Mouse (Mus musculus): Measurements from ENCODE around the gene AU018091.
"Not testable (repeated sequence)": the region's sequence is repeated elsewhere in the genome, so short reads cannot be mapped to it uniquely, and the experiment has no call there.

The AU018091 gene

DNA sequence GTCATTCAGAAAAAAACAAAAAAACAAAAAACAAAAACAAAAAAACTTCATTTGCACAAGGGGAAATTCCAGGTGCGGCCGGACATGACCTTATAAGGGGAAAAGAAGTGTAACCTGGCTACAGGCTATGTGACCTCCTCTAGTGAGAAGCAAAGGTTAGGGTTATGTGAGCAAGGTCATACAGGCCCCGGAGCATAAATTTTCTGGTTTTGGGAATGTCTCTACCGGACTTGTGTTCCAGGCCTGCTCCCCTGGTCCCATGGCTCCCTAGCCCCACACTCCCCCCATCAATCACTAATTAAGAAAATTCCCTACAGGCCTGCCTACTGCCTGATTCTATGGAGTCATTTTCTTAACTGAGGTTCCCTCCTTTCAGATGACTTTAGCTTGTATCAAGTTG, 2.7 kb downstream of the AU018091 start:
- no peak for DNase-seq (ENCODE audit: low read depth)

DNA sequence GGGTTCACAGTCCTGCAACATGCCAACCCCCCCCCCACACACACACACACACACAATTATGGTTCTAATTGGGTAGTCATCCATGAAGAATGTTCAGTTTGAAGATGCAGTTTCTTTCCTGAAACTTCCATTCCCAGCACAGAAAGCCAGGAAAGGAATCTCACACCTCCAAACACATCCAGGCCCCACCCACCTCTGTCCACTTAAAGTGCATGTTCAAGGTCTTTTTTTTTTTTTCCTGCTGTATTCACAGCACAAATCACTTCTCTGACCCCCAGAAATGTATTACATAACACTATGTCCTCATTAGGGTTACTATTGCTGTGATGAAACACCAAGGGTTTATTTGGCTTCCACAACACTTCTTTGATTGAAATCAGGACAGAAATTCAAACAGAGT, 4.0 kb downstream of the AU018091 start:
- DNase-seq (ENCODE audit: low read depth), result no peak

DNA sequence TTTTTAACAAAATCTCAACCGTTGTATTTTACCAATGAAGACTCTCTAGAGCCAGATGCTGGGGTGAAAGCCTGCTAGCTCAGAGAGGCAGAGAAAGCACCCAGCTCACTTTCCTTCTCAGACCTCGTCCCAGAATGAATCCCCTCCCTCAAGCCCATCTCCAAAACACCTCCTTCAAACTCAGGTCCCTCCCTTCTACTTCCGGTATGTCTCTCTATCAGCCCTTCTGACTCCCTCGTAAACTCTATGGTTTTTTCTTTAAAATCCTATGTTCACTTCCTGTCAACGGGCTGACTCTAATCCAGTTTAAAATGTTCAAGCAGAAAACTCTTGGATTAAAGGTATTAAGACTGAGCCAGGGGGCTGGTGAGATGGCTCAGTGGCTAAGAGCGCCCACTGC, 4.6 kb downstream of the AU018091 start:
- DNase-seq (ENCODE audit: low read depth), result no peak

DNA sequence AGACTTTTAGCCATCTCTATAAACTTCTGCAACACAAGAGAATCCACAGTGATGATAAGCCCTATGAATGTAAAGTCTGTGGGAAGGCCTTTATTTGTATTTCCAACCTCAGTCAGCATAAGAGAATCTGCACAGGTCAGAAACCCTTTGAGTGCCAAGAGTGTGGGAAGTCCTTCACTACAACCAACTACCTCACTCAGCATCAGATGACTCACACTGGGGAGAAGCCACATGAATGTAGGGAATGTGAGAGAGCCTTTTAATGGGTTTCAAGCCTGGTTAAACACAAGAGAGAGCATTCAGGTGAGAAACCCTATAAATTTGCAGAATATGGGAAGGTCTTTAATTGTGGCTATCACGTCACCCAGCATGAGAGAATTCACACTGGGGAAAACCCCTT, 18.6 kb downstream of the AU018091 start:
- DNase-seq (ENCODE audit: low read depth), result no peak

DNA sequence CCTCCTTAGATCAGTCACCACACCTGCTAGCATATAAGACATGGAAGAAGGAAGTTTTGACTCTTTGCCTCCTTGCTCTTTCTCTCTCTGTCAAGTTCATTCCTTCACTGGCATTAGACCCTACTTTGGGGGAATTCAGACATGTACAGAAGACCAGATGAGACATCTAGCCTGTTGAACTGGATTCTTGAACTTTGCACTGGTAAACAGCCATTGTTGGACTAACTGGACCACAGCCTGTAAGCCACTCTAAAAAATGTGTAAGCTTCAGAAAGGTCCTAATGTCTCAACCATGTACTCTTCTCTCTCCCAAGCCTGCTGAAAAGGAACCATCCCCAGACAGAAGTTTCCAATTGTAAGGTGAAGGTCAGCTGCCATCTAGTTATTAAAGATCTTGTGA, 22.9 kb downstream of the AU018091 start:
- DNase-seq (ENCODE audit: low read depth), result no peak

DNA sequence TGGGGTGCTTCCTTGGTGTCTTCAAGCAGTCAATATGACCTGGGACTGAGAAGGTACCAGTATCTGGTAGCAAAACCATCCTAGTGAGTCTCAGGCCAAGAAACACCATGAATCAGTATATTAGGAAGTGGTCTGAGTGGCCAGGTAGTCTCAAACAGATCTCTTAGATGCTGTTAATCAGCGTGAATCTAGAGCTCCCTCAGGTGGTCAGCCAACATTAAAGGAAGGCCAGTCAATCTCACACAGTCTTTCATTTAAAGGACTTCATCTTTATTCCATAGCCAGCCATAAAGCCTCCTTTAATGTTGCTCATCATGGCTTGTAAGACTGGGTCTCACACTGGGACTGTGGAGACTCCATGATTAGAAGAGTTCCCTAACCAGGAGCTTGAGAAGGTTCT, 25.7 kb downstream of the AU018091 start:
- no peak for DNase-seq (ENCODE audit: low read depth)

DNA sequence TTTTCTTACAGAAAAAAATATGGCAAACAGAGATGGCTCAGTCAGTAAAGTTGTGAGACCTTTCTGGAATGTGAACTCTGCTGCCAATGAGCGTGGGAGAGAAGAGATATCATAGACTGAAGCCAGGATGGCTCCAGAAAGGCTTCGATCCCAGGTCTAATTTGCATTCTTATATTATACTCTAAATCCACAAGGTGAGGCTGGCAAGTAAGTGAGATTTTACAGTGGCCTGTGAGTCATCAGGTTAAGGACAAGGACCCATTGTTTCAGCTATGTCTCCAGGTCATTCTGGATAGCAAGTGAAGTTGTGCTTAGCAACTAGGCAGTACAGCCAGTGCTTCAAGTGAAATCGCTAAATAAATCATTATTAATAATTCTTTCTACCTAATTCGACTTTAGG, 33.4 kb downstream of the AU018091 start:
- DNase-seq (ENCODE audit: low read depth), result no peak

DNA sequence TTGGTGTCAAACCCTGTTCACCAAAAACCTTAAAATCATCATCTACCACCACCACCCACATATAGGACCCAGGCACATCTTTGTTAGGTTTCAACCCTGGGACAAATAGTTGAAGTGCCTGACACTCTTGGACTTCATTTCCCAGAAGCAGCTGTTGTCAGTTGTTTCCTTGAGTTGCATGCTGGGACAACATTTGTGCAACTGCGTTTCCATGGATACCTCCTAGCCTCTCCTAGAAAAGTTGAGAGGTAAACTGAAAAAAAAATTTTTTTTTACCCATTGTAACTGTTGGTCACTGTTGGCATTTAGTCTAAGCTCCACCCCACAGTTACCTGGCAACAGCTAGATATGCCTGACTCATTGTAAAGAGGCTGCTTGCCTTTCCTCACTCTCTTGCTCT, 34.3 kb downstream of the AU018091 start:
- no peak for DNase-seq (ENCODE audit: low read depth)

DNA sequence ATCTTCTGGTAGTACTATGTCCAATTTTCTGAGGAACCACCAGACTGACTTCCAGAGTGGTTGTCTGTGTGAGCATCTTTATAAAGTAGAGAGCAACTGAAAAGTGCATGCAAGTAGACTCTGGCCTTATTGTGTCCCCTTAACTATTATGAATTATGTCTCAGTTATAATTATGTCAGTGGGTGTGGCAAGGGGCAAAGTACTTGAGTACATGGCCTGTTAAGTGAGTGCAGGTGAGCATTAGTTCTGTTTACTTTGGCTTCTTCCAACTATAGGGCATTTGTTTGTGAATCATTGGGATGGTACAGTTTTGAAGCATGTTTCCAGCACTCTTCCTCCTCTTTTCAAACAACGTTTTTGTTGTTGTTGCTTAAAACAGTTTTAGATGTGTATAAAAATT, 38.7 kb downstream of the AU018091 start:
- DNase-seq (ENCODE audit: low read depth), result no peak

DNA sequence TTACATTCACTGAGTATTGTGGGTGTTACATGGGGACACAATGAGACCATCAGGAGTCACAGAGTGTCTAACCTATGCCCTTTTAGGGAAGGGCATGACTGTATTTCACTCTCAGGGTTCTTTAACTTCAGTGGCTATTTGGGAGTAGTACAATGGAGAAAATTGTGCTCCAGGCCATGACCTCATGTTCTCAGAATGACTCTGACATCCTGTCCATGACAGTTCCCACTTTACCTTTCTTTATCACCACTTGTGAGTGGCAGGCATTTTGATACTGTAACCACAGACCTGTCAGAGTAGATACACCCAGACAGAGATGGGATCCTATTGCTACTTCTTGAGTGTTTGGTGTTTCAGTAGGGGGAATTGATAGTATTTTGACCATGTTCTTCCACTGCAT, 40.4 kb downstream of the AU018091 start:
- DNase-seq (ENCODE audit: low read depth), result not testable (repeated sequence)

DNA sequence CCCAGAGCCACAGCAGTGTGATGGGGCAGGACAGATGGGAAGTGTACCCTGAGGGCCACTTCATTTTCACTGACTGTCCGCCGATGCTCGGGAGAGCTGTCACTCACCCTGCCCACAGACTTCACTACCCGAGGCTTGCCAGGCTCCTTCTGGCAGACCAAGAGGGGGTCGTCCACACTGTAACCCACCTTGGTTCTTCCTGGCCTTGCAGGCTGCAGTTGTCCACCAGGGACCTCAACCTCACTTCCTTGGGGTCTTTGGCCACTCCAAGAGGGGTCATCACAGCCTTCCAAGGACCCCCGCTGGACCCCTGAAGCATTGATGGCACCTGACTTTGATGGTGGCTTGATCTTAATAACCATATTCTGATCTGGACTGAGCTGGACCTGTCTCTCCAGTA, 57.8 kb downstream of the AU018091 start:
- not testable (repeated sequence) for DNase-seq (ENCODE audit: low read depth)

DNA sequence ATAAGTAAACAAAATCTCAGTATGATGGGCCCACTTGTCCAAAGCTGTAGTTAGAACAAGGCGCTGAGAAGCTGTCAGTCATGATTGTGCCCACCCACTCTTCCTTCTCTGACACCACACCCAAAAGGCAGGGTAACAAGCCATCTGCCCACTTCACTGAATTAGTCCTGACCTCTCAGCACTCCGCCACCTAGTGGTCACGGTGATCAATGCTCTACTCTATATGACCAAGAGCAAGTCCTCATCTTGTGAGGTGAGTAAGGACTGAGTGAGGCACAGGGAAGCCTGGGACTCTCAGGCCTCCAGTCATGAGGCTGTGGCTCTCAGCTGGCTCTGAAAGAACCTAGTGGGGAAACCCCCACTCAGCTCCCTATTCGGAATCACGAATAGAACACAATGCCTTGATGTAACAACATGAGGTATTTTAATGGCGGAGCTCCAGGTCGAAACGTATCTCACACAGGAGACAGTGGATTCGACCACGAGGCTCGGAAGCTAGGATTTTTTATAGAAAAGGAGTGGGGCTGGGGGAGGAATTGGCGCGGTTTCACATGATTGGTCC, 62.4 kb downstream of the AU018091 start:
- DNase-seq (ENCODE audit: low read depth), result not testable (repeated sequence)

Measured in naive thymus-derived CD4-positive, alpha-beta T cell, adult 2 months (primary cell).